Mouse (Mus musculus) liver, postnatal 0 days (tissue): Measurements from ENCODE around the gene Prr14l. TPM values are rescaled to one million over a fixed set of nuclear protein-coding genes. Genes with fewer than 3 reads are reported as not detected.
A peak's percentile ranks its signal among the peaks of the same experiment; 100 is the strongest.
"Not testable (repeated sequence)": the region's sequence is repeated elsewhere in the genome, so short reads cannot be mapped to it uniquely, and the experiment has no call there.

ENCODE experiments used
- ATAC-seq: fragments of 200-750 bp; cut with Nextera tagmentation; 2 replicates; pipeline ENCODE4 v1.8.0; 2017; ENCODE audit warnings: mild to moderate bottlenecking, moderate library complexity
- DNase-seq: peaks from one replicate; pipeline ENCODE4 v3.0.0-alpha.2; 2016
- H3K27ac ChIP-seq: fragments of 300-500 bp; sonication (generic); 2 replicates; pipeline ENCODE4 v1.5.1; 2014; ENCODE audit warnings: antibody characterized with exemption, moderate library complexity, mild to moderate bottlenecking, low read depth
- H3K27me3 ChIP-seq: fragments of 300-500 bp; sonication (generic); 2 replicates; pipeline ENCODE4 v1.6.1; 2014; ENCODE audit warnings: low read length, control low read depth, mixed read lengths; ENCODE audit not compliant: insufficient read depth
- H3K36me3 ChIP-seq: fragments of 300-500 bp; sonication (generic); replicated peaks from 2 replicates; pipeline ENCODE4 v1.6.1; 2014; ENCODE audit warnings: mild to moderate bottlenecking, control low read depth, low read length, moderate library complexity, mixed read lengths; ENCODE audit not compliant: insufficient read depth
- H3K4me1 ChIP-seq: fragments of 300-500 bp; sonication (generic); 2 replicates; pipeline ENCODE4 v1.6.1; 2014; ENCODE audit warnings: antibody characterized with exemption, mild to moderate bottlenecking, control low read depth; ENCODE audit not compliant: insufficient read depth
- H3K4me2 ChIP-seq: fragments of 300-500 bp; sonication (generic); 2 replicates; pipeline ENCODE4 v1.6.1; 2014; ENCODE audit warnings: low read depth, mild to moderate bottlenecking, low read length, moderate library complexity, mixed read lengths
- H3K4me3 ChIP-seq: fragments of 300-500 bp; sonication (generic); 2 replicates; pipeline ENCODE4 v1.5.1; 2014; ENCODE audit warnings: low read depth, low read length
- H3K9ac ChIP-seq: fragments of 300-500 bp; sonication (generic); replicated peaks from 2 replicates; pipeline ENCODE4 v1.6.1; 2014; ENCODE audit warnings: mild to moderate bottlenecking, moderate library complexity
- H3K9me3 ChIP-seq: fragments of 300-500 bp; sonication (generic); 2 replicates; pipeline ENCODE4 v1.6.1; 2016; ENCODE audit warnings: mild to moderate bottlenecking, control low read depth, low read length, mixed read lengths
- CTCF ChIP-seq: sonication (generic); IDR thresholded peaks from 2 replicates; pipeline ENCODE4 v1.5.1; 2016; ENCODE audit warnings: antibody characterized with exemption, low read depth
- EP300 ChIP-seq: IDR thresholded peaks from 2 replicates; pipeline ENCODE4 v1.6.1; 2016; ENCODE audit warnings: antibody characterized with exemption, low read depth, mild to moderate bottlenecking
- WGBS: fragments of 180-500 bp; shearing (Covaris S2); extraction: QIAGEN DNeasy Blood & Tissue Kit; methylation state at CpG from one replicate; pipeline ENCODE4 v1.1.7; 2014; ENCODE audit not compliant: insufficient replicate concordance; 5-methylcytosine and 5-hydroxymethylcytosine counted together
- polyA plus RNA-seq: library from polyadenylated mRNA; unstranded; fragments of >200 nt; fragmentation: Nextera tagmentation; extraction: Ambion mirVana; gene quantifications from 2 replicates; pipeline ENCODE4 v1.2.1, GENCODE M21; 2015

Gene Prr14l
- polyA plus RNA-seq, 1 experiment from 2014 or later: 7.4 TPM

GRCm38 (mm10) chr5:32862469-32863132 lies 8.5 kb upstream of the Prr14l start:
- Histone ChIP-seq H3K27me3 (no peaks in the 10 kb centered on the region), H3K9ac (no peak overlapping the region), H3K9me3 (no peaks in the 10 kb centered on the region), H3K36me3 (no peaks in the 10 kb centered on the region), H3K27ac (peak overlapping the region; percentile 79), H3K4me1 (peaks cover 12% of the 10 kb centered on the region), H3K4me2 (peak overlapping the region; percentile 93), H3K4me3 (peak overlapping the region; percentile 80)
- TF ChIP-seq CTCF: no peak
- TF ChIP-seq EP300: no peak
- 57% methylated on average over 6 of the region's 6 CpGs for WGBS
- ATAC-seq (no peak), DNase-seq (no peak)

GRCm38 (mm10) chr5:32861082-32861481 lies 7.0 kb upstream of the Prr14l start:
- ATAC-seq: no peak
- no peaks in the 10 kb centered on the region for H3K9me3 ChIP-seq
- H3K27ac ChIP-seq: no peak overlapping the region
- TF ChIP-seq EP300: no peak
- TF ChIP-seq CTCF: no peak
- H3K27me3 ChIP-seq: no peaks in the 10 kb centered on the region
- H3K4me3 ChIP-seq: no peak overlapping the region
- H3K9ac ChIP-seq: no peak overlapping the region
- no peaks in the 10 kb centered on the region for H3K36me3 ChIP-seq
- no peak overlapping the region for H3K4me2 ChIP-seq
- no peak for DNase-seq
- peaks cover 16% of the 10 kb centered on the region for H3K4me1 ChIP-seq
- 86% methylated on average over 1 of the region's 1 CpGs for WGBS

GRCm38 (mm10) chr5:32857781-32858220 lies 3.7 kb upstream of the Prr14l start:
- TF ChIP-seq EP300: no peak
- 0 out of 2 replicates have a peak, but pooled peaks have one; percentile 5 for TF ChIP-seq CTCF
- WGBS: 4% methylated on average over 6 of the region's 6 CpGs
- no peak overlapping the region for H3K27ac ChIP-seq
- peak overlapping the region; percentile 48 for H3K4me3 ChIP-seq
- DNase-seq (peak; percentile 45), ATAC-seq (no peak)
- no peaks in the 10 kb centered on the region for H3K36me3 ChIP-seq
- H3K4me2 ChIP-seq: peak overlapping the region; percentile 83
- H3K9ac ChIP-seq: 0 out of 2 replicates have a peak overlapping the region, but pooled peaks have one; percentile 23
- H3K4me1 ChIP-seq: peaks cover 19% of the 10 kb centered on the region
- H3K9me3 ChIP-seq: no peaks in the 10 kb centered on the region
- no peaks in the 10 kb centered on the region for H3K27me3 ChIP-seq

GRCm38 (mm10) chr5:32855274-32855673 lies 1.2 kb upstream of the Prr14l start:
- not testable (repeated sequence) for H3K27ac ChIP-seq, DNase-seq, ATAC-seq, H3K27me3 ChIP-seq, H3K9me3 ChIP-seq, H3K4me2 ChIP-seq, H3K4me3 ChIP-seq, H3K36me3 ChIP-seq, H3K9ac ChIP-seq
- H3K4me1 ChIP-seq: peaks cover 34% of the 10 kb centered on the region
- WGBS: 72% methylated on average over 2 of the region's 3 CpGs

GRCm38 (mm10) chr5:32854818-32855217 lies 762 bp upstream of the Prr14l start:
- DNase-seq (no peak), ATAC-seq (no peak)
- WGBS: 81% methylated on average over 4 of the region's 4 CpGs
- Histone ChIP-seq H3K9me3 (no peaks in the 10 kb centered on the region), H3K27me3 (no peaks in the 10 kb centered on the region), H3K27ac (peak overlapping the region; percentile 41), H3K4me1 (peaks cover 34% of the 10 kb centered on the region), H3K9ac (no peak overlapping the region), H3K4me2 (peak overlapping the region; percentile 51), H3K4me3 (no peak overlapping the region), H3K36me3 (0 out of 2 replicates have a peak, but pooled peaks cover 4% of the 10 kb centered on the region)
- TF ChIP-seq EP300: no peak
- no peak for TF ChIP-seq CTCF

- Histone ChIP-seq H3K9me3 (no peaks in the 10 kb centered on the region), H3K4me3 (peak overlapping the region; percentile 90), H3K36me3 (0 out of 2 replicates have a peak, but pooled peaks cover 4% of the 10 kb centered on the region), H3K4me1 (peaks cover 30% of the 10 kb centered on the region), H3K9ac (peak overlapping the region; percentile 99), H3K27me3 (no peaks in the 10 kb centered on the region), H3K27ac (peak overlapping the region; percentile 49), H3K4me2 (peak overlapping the region; percentile 86)
- DNase-seq (no peak), ATAC-seq (no peak)
- 28% methylated on average over 6 of the region's 6 CpGs for WGBS
- TF ChIP-seq EP300: no peak
- TF ChIP-seq CTCF: no peak
Observed at GRCm38 (mm10) chr5:32852026-32852425, 2.0 kb downstream of the Prr14l start.

GRCm38 (mm10) chr5:32849580-32849979 lies 4.5 kb downstream of the Prr14l start:
- WGBS: 84% methylated on average over 3 of the region's 3 CpGs
- H3K9me3 ChIP-seq, H3K36me3 ChIP-seq, H3K4me2 ChIP-seq, DNase-seq, H3K9ac ChIP-seq, ATAC-seq, H3K27me3 ChIP-seq, H3K4me3 ChIP-seq, H3K27ac ChIP-seq: not testable (repeated sequence)
- peaks cover 27% of the 10 kb centered on the region for H3K4me1 ChIP-seq
